Mouse (Mus musculus) kidney, adult 11 months (tissue): ENCODE results near the gene Pfkp.

Experiments
- DNase-seq: peaks from one replicate; pipeline ENCODE4 v3.0.0; 2022

The Pfkp gene

GRCm38 (mm10) chr13:6636520-6636919 is 12.1 kb downstream of the Pfkp start:
- DNase-seq: no peak

- DNase-seq: peak; percentile 23
Observed at GRCm38 (mm10) chr13:6635138-6636076, 13.2 kb downstream of the Pfkp start.

- DNase-seq: peak; percentile 28
Observed at GRCm38 (mm10) chr13:6634063-6634462, 14.5 kb downstream of the Pfkp start.

- DNase-seq: peak; percentile 58
Observed at GRCm38 (mm10) chr13:6633524-6633923, 15.1 kb downstream of the Pfkp start.

- DNase-seq: no peak
Observed at GRCm38 (mm10) chr13:6632935-6633334, 15.6 kb downstream of the Pfkp start.

- no peak for DNase-seq
Observed at GRCm38 (mm10) chr13:6632513-6632912, 16.1 kb downstream of the Pfkp start.

GRCm38 (mm10) chr13:6631772-6632510 is 16.6 kb downstream of the Pfkp start:
- no peak for DNase-seq

- no peak for DNase-seq
Observed at GRCm38 (mm10) chr13:6630660-6631059, 17.9 kb downstream of the Pfkp start.

GRCm38 (mm10) chr13:6629927-6630326 is 18.6 kb downstream of the Pfkp start:
- DNase-seq: no peak

GRCm38 (mm10) chr13:6628998-6629764 is 19.4 kb downstream of the Pfkp start:
- DNase-seq: peak; percentile 38

GRCm38 (mm10) chr13:6628261-6628660 is 20.3 kb downstream of the Pfkp start:
- DNase-seq: no peak

- DNase-seq: no peak
Observed at GRCm38 (mm10) chr13:6627352-6627751, 21.2 kb downstream of the Pfkp start.

GRCm38 (mm10) chr13:6626508-6627114 is 22.0 kb downstream of the Pfkp start:
- no peak for DNase-seq

GRCm38 (mm10) chr13:6625942-6626341 is 22.6 kb downstream of the Pfkp start:
- DNase-seq: no peak

- DNase-seq: no peak
Observed at GRCm38 (mm10) chr13:6624604-6625003, 24.0 kb downstream of the Pfkp start.

- no peak for DNase-seq
Observed at GRCm38 (mm10) chr13:6624121-6624520, 24.5 kb downstream of the Pfkp start.

GRCm38 (mm10) chr13:6621831-6622230 is 26.7 kb downstream of the Pfkp start:
- DNase-seq: no peak

- no peak for DNase-seq
Observed at GRCm38 (mm10) chr13:6620250-6620649, 28.3 kb downstream of the Pfkp start.

GRCm38 (mm10) chr13:6618711-6619110 is 29.9 kb downstream of the Pfkp start:
- DNase-seq: no peak

- no peak for DNase-seq
Observed at GRCm38 (mm10) chr13:6613690-6614445, 34.7 kb downstream of the Pfkp start.

GRCm38 (mm10) chr13:6602786-6603409 is 45.7 kb downstream of the Pfkp start:
- DNase-seq: no peak
